Mouse (Mus musculus) heart, embryonic 11.5 days (tissue): ENCODE data around the gene Coro1a. TPM values are rescaled to one million over a fixed set of nuclear protein-coding genes. Genes with fewer than 3 reads are reported as not detected.

ENCODE experiments used
- polyA plus RNA-seq: library from polyadenylated mRNA; unstranded; fragments of >200 nt; fragmentation: Nextera tagmentation; extraction: Ambion mirVana; gene quantifications from 2 replicates; pipeline ENCODE4 v1.2.1, GENCODE M21; 2014

Coro1a gene
- polyA plus RNA-seq, 1 experiment from 2014 or later: 13.8 TPM

Other genes starting within 250 kb of the Coro1a start
- 5.0 and 7.5 TPM in 2 replicates for gene Atp2a1, start 244.7 kb downstream of the Coro1a start, polyA plus RNA-seq
- gene Sh2b1, start 232.4 kb downstream of the Coro1a start, polyA plus RNA-seq: 33.7 and 36.0 TPM in 2 replicates
- 167 and 187 TPM in 2 replicates for gene Tufm, start 220.4 kb downstream of the Coro1a start, polyA plus RNA-seq
- gene Atxn2l, start 204.3 kb downstream of the Coro1a start, polyA plus RNA-seq: 38.2 and 39.9 TPM in 2 replicates
- 129 and 133 TPM in 2 replicates for gene Eif3c, start 141.4 kb downstream of the Coro1a start, polyA plus RNA-seq
- gene Apobr, start 122.8 kb downstream of the Coro1a start, polyA plus RNA-seq: 0.13 and 0.31 TPM in 2 replicates
- gene Cln3, start 122.0 kb downstream of the Coro1a start, polyA plus RNA-seq: 16.3 and 19.7 TPM in 2 replicates
- gene Il27, start 112.8 kb downstream of the Coro1a start, polyA plus RNA-seq: not detected in 2 replicates
- 1.2 and 2.8 TPM in 2 replicates for gene Nupr1, start 76.9 kb downstream of the Coro1a start, polyA plus RNA-seq
- 24.7 and 28.9 TPM in 2 replicates for gene Sgf29, start 58.5 kb downstream of the Coro1a start, polyA plus RNA-seq
- gene Sult1a1, start 31.4 kb downstream of the Coro1a start, polyA plus RNA-seq: 2.4 and 2.5 TPM in 2 replicates
- gene Bola2, start 12.4 kb downstream of the Coro1a start, polyA plus RNA-seq: 120 and 126 TPM in 2 replicates
- gene Slx1b, start 12.0 kb downstream of the Coro1a start, polyA plus RNA-seq: 6.1 and 6.7 TPM in 2 replicates
- gene Mapk3, start 51.8 kb upstream of the Coro1a start, polyA plus RNA-seq: 48.2 and 52.1 TPM in 2 replicates
- 0.92 and 1.4 TPM in 2 replicates for gene Gdpd3, start 58.5 kb upstream of the Coro1a start, polyA plus RNA-seq
- 79.6 and 84.9 TPM in 2 replicates for gene Ypel3, start 69.2 kb upstream of the Coro1a start, polyA plus RNA-seq
- gene Tbx6, start 73.7 kb upstream of the Coro1a start, polyA plus RNA-seq: 0.31 and 0.45 TPM in 2 replicates
- gene Ppp4c, start 84.7 kb upstream of the Coro1a start, polyA plus RNA-seq: 204 and 213 TPM in 2 replicates
- gene Fam57b, start 89.9 kb upstream of the Coro1a start, polyA plus RNA-seq: 0.40 and 0.41 TPM in 2 replicates
- gene 4930451I11Rik, start 123.9 kb upstream of the Coro1a start, polyA plus RNA-seq: not detected in 2 replicates
- gene Doc2a, start 139.6 kb upstream of the Coro1a start, polyA plus RNA-seq: 0.17 and 0.96 TPM in 2 replicates
- gene Hirip3, start 154.2 kb upstream of the Coro1a start, polyA plus RNA-seq: 15.5 and 17.0 TPM in 2 replicates
- 69.8 and 76.1 TPM in 2 replicates for gene Ino80e, start 154.6 kb upstream of the Coro1a start, polyA plus RNA-seq
- 19.4 and 25.9 TPM in 2 replicates for gene Taok2, start 176.9 kb upstream of the Coro1a start, polyA plus RNA-seq
- gene Tmem219, start 215.1 kb upstream of the Coro1a start, polyA plus RNA-seq: 13.5 and 18.3 TPM in 2 replicates
- 11.5 and 12.6 TPM in 2 replicates for gene Kctd13, start 221.1 kb upstream of the Coro1a start, polyA plus RNA-seq
- gene Asphd1, start 241.8 kb upstream of the Coro1a start, polyA plus RNA-seq: 0.23 TPM in 1 of 2 replicates, not detected in the other
- 0.20 and 0.31 TPM in 2 replicates for gene Sez6l2, start 242.8 kb upstream of the Coro1a start, polyA plus RNA-seq